Comparison of ENCODE assay signal across 8 mouse cellular contexts in genomic region chr15:84924781-84925315, GRCm38 (mm10). TPM values are rescaled to one million over a fixed set of nuclear protein-coding genes. Genes with fewer than 3 reads are reported as not detected.
A peak's percentile ranks its signal among the peaks of the same experiment; 100 is the strongest.
DNase-seq lines count a peak whose midpoint lies in the region; ATAC-seq and TF ChIP-seq lines count a peak whose summit lies in the region.

No protein-coding gene starts in this region.

- in situ Hi-C loops in CH12.LX (cut with MboI; ENCODE audit: low pct_ligation_motif_present, low pct_unique_long_range_greater_than_20kb, low sequenced_read_pairs): loop anchor here (5.0 to 10.0 kb wide), 3 partner anchors 72 to 250 kb away; no protein-coding TSS in a partner anchor

- no peaks in the 10 kb centered on the region for H3K27me3 ChIP-seq in CH12.LX (replicated peaks)
- H3K27me3 ChIP-seq in hindbrain, embryonic 12.5 days: no peaks in the 10 kb centered on the region
- H3K27me3 ChIP-seq in liver, embryonic 13.5 days: no peaks in the 10 kb centered on the region
- H3K27me3 ChIP-seq in neural tube, embryonic 13.5 days: no peaks in the 10 kb centered on the region

- ATAC-seq in hindbrain, embryonic 12.5 days (ENCODE audit: low FRiP score): no peak
- no peak for ATAC-seq in liver, embryonic 13.5 days (ENCODE audit: low read depth)
- no peak for ATAC-seq in neural tube, embryonic 13.5 days (ENCODE audit: low read depth)

- no peaks in the 10 kb centered on the region for H3K9me3 ChIP-seq in CH12.LX (replicated peaks; ENCODE audit: low read length)
- H3K9me3 ChIP-seq in hindbrain, embryonic 12.5 days (replicated peaks): no peaks in the 10 kb centered on the region
- H3K9me3 ChIP-seq in liver, embryonic 13.5 days (replicated peaks): no peaks in the 10 kb centered on the region
- no peaks in the 10 kb centered on the region for H3K9me3 ChIP-seq in neural tube, embryonic 13.5 days

- dilution Hi-C loops in CH12.LX (cut with MboI; ENCODE audit: extremely low pct_ligation_motif_present, extremely low pct_unique_long_range_greater_than_20kb, low sequenced_read_pairs): no loop called here

- DNase-seq in 3T3-L1 (ENCODE audit: low read depth, low spot score) (peak; percentile 80), CH12.LX (ENCODE audit: extremely low read depth) (peak; percentile 55)
- DNase-seq in embryo, embryonic 11.5 days (ENCODE audit: low read depth, low spot score): peak; percentile 34
- DNase-seq in liver, embryonic 13.5 days: peak; percentile 13
- DNase-seq in layer of hippocampus, postnatal 10 days (ENCODE audit: low spot score in 2 of 2): no peak
- DNase-seq in spleen, adult 18-20 months: no peak

- peaks cover 61% of the 10 kb centered on the region for H3K79me2 ChIP-seq in CH12.LX (replicated peaks; ENCODE audit: control insufficient read depth, extremely low read depth, insufficient read depth, poor library complexity, severe bottlenecking)

- WGBS in hindbrain, embryonic 12.5 days: 18% methylated on average over 9 of the region's 9 CpGs
- 9% methylated on average over 9 of the region's 9 CpGs for WGBS in liver, embryonic 13.5 days (ENCODE audit: insufficient replicate concordance)
- 21% methylated on average over 9 of the region's 9 CpGs for WGBS in neural tube, embryonic 13.5 days

- peak overlapping the region; percentile 94 for H3K9ac ChIP-seq in CH12.LX (ENCODE audit: insufficient read depth, low read depth)
- peak overlapping the region; percentile 94; the same call in 1 of the 2 replicates for H3K9ac ChIP-seq in hindbrain, embryonic 12.5 days
- H3K9ac ChIP-seq in liver, embryonic 13.5 days: peak overlapping the region; percentile 99
- peak overlapping the region; percentile 98 for H3K9ac ChIP-seq in neural tube, embryonic 13.5 days

- peak overlapping the region; percentile 100 for H3K4me2 ChIP-seq in CH12.LX (ENCODE audit: insufficient read depth, low read depth, poor library complexity, severe bottlenecking)
- peak overlapping the region; percentile 90 for H3K4me2 ChIP-seq in hindbrain, embryonic 12.5 days (replicated peaks)
- peak overlapping the region; percentile 85 for H3K4me2 ChIP-seq in liver, embryonic 13.5 days
- H3K4me2 ChIP-seq in neural tube, embryonic 13.5 days: peak overlapping the region; percentile 93

- peak overlapping the region; percentile 64 to 98 (median 94) for H3K4me3 ChIP-seq in CH12.LX (replicated peaks in 1 of 3; ENCODE audit: low read depth in 2 of 3, low read length in 2 of 3, poor library complexity in 1 of 3)
- H3K4me3 ChIP-seq in hindbrain, embryonic 12.5 days: peak overlapping the region; percentile 93
- peak overlapping the region; percentile 95 for H3K4me3 ChIP-seq in liver, embryonic 13.5 days (replicated peaks)
- H3K4me3 ChIP-seq in neural tube, embryonic 13.5 days: peak overlapping the region; percentile 97

- H3K4me1 ChIP-seq in CH12.LX (ENCODE audit: control insufficient read depth in 1 of 2, insufficient read depth in 2 of 2): peaks cover 0 to 35% of the 10 kb centered on the region in 2 experiments; a peak in 2 of 4 replicates
- peaks cover 31% of the 10 kb centered on the region for H3K4me1 ChIP-seq in hindbrain, embryonic 12.5 days
- peaks cover 36% of the 10 kb centered on the region for H3K4me1 ChIP-seq in liver, embryonic 13.5 days (replicated peaks)
- H3K4me1 ChIP-seq in neural tube, embryonic 13.5 days (replicated peaks): peaks cover 33% of the 10 kb centered on the region

- no peak for TF ChIP-seq POLR2A in CH12.LX (IDR thresholded peaks at IDR 0.05; ENCODE audit: low read depth, low read length)

- TF ChIP-seq RAD21 in CH12.LX (IDR thresholded peaks at IDR 0.05; ENCODE audit: low read depth, low read length): peak; percentile 51

- peaks cover 22 to 42% of the 10 kb centered on the region in 2 experiments for H3K36me3 ChIP-seq in CH12.LX (replicated peaks in 1 of 2; ENCODE audit: control insufficient read depth in 1 of 2, insufficient read depth in 1 of 2, low read length in 1 of 2)
- peaks cover 26% of the 10 kb centered on the region for H3K36me3 ChIP-seq in hindbrain, embryonic 12.5 days
- peaks cover 36% of the 10 kb centered on the region for H3K36me3 ChIP-seq in liver, embryonic 13.5 days
- peaks cover 26% of the 10 kb centered on the region for H3K36me3 ChIP-seq in neural tube, embryonic 13.5 days

- TF ChIP-seq CTCF in CH12.LX (conservative IDR thresholded peaks at IDR 0.05 in 1 of 2, IDR thresholded peaks at IDR 0.05 in 1 of 2; ENCODE audit: low read depth in 2 of 2, low read length in 2 of 2): peak; percentile 14 to 81; a peak in 2 of 4 replicates

- H3K27ac ChIP-seq in CH12.LX (ENCODE audit: insufficient read depth, low read depth): no peak overlapping the region
- 0 out of 2 replicates have a peak overlapping the region, but pooled peaks have one; percentile 96 for H3K27ac ChIP-seq in hindbrain, embryonic 12.5 days
- H3K27ac ChIP-seq in liver, embryonic 13.5 days: peak overlapping the region; percentile 98
- H3K27ac ChIP-seq in neural tube, embryonic 13.5 days (replicated peaks): 0 out of 2 replicates have a peak overlapping the region, but pooled peaks have one; percentile 7

- TF ChIP-seq EP300 in CH12.LX (IDR thresholded peaks at IDR 0.05; ENCODE audit: low read length): no peak

TF ChIP-seq in CH12.LX, 34 proteins besides CTCF, POLR2A, EP300 and RAD21:
- TF ChIP-seq NELFE (IDR thresholded peaks at IDR 0.05; ENCODE audit: low read depth, low read length): no peak
- TF ChIP-seq ZC3H11A (IDR thresholded peaks at IDR 0.05; ENCODE audit: low read depth, low read length): no peak
- no peak for TF ChIP-seq USF2 (conservative IDR thresholded peaks at IDR 0.05; ENCODE audit: low read depth, low read length)
- TF ChIP-seq JUND (conservative IDR thresholded peaks at IDR 0.05; ENCODE audit: low read depth, low read length): no peak
- peak; percentile 26; the same call in 1 of the 2 replicates for TF ChIP-seq SIN3A (IDR thresholded peaks at IDR 0.05; ENCODE audit: low read length)
- no peak for TF ChIP-seq ZNF384 (IDR thresholded peaks at IDR 0.05; ENCODE audit: low read depth, low read length)
- TF ChIP-seq UBTF (IDR thresholded peaks at IDR 0.05; ENCODE audit: low read depth, low read length): no peak
- TF ChIP-seq ZKSCAN1 (IDR thresholded peaks at IDR 0.05; ENCODE audit: borderline replicate concordance, low read depth, low read length): no peak
- TF ChIP-seq IRF4 (IDR thresholded peaks at IDR 0.05; ENCODE audit: low read depth, low read length): peak; percentile 25; the same call in 1 of the 2 replicates
- no peak for TF ChIP-seq MAZ (IDR thresholded peaks at IDR 0.05; ENCODE audit: low read depth, low read length)
- 0 out of 2 replicates have a peak, but pooled peaks have one; percentile 9 for TF ChIP-seq NRF1 (IDR thresholded peaks at IDR 0.05; ENCODE audit: low read depth, low read length)
- TF ChIP-seq ETS1 (conservative IDR thresholded peaks at IDR 0.05; ENCODE audit: low read depth, low read length): no peak
- no peak for TF ChIP-seq GABPA (IDR thresholded peaks at IDR 0.05; ENCODE audit: insufficient replicate concordance, low read depth, low read length)
- no peak for TF ChIP-seq MYC (IDR thresholded peaks at IDR 0.05; ENCODE audit: low read depth, low read length)
- no peak for TF ChIP-seq RCOR1 (conservative IDR thresholded peaks at IDR 0.05; ENCODE audit: low read depth, low read length)
- peak; percentile 63 for TF ChIP-seq SMC3 (IDR thresholded peaks at IDR 0.05; ENCODE audit: low read depth, low read length)
- TF ChIP-seq TCF12 (IDR thresholded peaks at IDR 0.05; ENCODE audit: low read depth, low read length): no peak
- no peak for TF ChIP-seq POLR2AphosphoS2 (IDR thresholded peaks at IDR 0.05; ENCODE audit: low read depth, low read length)
- no peak for TF ChIP-seq KAT2A (IDR thresholded peaks at IDR 0.05; ENCODE audit: insufficient replicate concordance, low read length)
- no peak for TF ChIP-seq HCFC1 (IDR thresholded peaks at IDR 0.05; ENCODE audit: low read depth, low read length)

RNA-seq across cellular contexts. Expression of gene Nup50, which starts 1.6 kb away (rescaled TPM):
- 39.2 and 45.3 TPM in 2 replicates for total RNA-seq in CH12.LX (2012; rRNA removed)
- 43.4 and 46.6 TPM in 2 replicates for total RNA-seq in CH12.LX (2014; rRNA removed)
- polyA plus RNA-seq in CH12.LX (2012; ENCODE audit: insufficient read length, low read depth): 85.6 and 91.4 TPM in 2 replicates
- polyA plus RNA-seq in hindbrain, embryonic 12.5 days (2016; fragmentation: Nextera tagmentation; extraction: Ambion mirVana): 56.4 and 58.0 TPM in 2 replicates
- 30.0 and 42.7 TPM in 2 replicates for polyA plus RNA-seq in liver, embryonic 13.5 days (2015; fragmentation: Nextera tagmentation; extraction: Ambion mirVana)
- 27.4 and 30.7 TPM in 2 replicates for polyA plus RNA-seq in neural tube, embryonic 13.5 days (2015; fragmentation: Nextera tagmentation; extraction: Ambion mirVana)
- 10 to 100 TPM; 31.5 to 31.7 TPM for total RNA-seq in layer of hippocampus, postnatal 10 days (2021)

RNA-seq across cellular contexts. Expression of gene Gm29666, which starts 5.0 kb away (rescaled TPM):
- 0.67 and 0.68 TPM in 2 replicates for total RNA-seq in CH12.LX (2012; rRNA removed)
- 0.54 and 0.55 TPM in 2 replicates for total RNA-seq in CH12.LX (2014; rRNA removed)
- polyA plus RNA-seq in CH12.LX (2012; ENCODE audit: insufficient read length, low read depth): 0.64 and 0.71 TPM in 2 replicates
- polyA plus RNA-seq in hindbrain, embryonic 12.5 days (2016; fragmentation: Nextera tagmentation; extraction: Ambion mirVana): 0.77 and 0.88 TPM in 2 replicates
- polyA plus RNA-seq in liver, embryonic 13.5 days (2015; fragmentation: Nextera tagmentation; extraction: Ambion mirVana): 0.37 and 0.50 TPM in 2 replicates
- 0.87 and 0.88 TPM in 2 replicates for polyA plus RNA-seq in neural tube, embryonic 13.5 days (2015; fragmentation: Nextera tagmentation; extraction: Ambion mirVana)
- total RNA-seq in layer of hippocampus, postnatal 10 days (2021): 1 to 10 TPM; 1.0 to 1.4 TPM

Comparison
In these comparisons a context has a peak if more than half of its experiments do, and no peak if none do; other contexts are left out.
1. DNase-seq: peak in 3T3-L1 (single experiment), CH12.LX (single experiment), embryo, embryonic 11.5 days (single experiment) and liver, embryonic 13.5 days (single experiment); none in layer of hippocampus, postnatal 10 days (0 of 2) and spleen, adult 18-20 months (0 of 2).
2. Peak in every context shown above with its lines, with median percentiles within 50 percentile points of each other: H3K4me2 ChIP-seq, H3K4me3 ChIP-seq and H3K9ac ChIP-seq.